Mouse (Mus musculus): ENCODE data around the gene Klhl9. TPM values are rescaled to one million over a fixed set of nuclear protein-coding genes. Genes with fewer than 3 reads are reported as not detected.

Gene Klhl9
- polyA plus RNA-seq, 1 experiment, result 37.8 TPM

DNA sequence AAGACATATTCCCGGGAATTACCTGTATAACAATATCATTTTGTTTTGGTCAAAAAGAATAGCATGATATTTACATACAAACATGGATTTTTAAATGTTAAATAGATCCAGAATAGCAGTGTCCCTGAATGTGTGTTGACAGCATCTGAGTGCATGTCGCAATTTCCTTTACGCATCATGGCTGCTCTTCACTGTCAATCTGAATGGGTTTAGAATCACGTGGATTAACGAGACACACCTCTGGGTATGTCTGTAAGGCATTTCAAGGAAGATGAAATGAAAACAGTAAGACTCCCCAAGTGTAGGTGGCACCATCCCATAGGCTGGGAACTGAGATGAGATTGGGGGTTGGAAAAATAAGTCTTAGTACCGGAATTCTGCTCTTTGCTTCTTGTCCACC, 16.8 kb upstream of the Klhl9 start:
- no peak overlapping the region for H3K4me3 ChIP-seq (ENCODE audit: insufficient read depth, low read depth, low read length)
- H3K27ac ChIP-seq (replicated peaks; ENCODE audit: low read depth, low read length), result no peak overlapping the region
- H3K4me1 ChIP-seq (ENCODE audit: control insufficient read depth, insufficient read depth, insufficient read length, low read length), result no peaks in the 10 kb centered on the region

DNA sequence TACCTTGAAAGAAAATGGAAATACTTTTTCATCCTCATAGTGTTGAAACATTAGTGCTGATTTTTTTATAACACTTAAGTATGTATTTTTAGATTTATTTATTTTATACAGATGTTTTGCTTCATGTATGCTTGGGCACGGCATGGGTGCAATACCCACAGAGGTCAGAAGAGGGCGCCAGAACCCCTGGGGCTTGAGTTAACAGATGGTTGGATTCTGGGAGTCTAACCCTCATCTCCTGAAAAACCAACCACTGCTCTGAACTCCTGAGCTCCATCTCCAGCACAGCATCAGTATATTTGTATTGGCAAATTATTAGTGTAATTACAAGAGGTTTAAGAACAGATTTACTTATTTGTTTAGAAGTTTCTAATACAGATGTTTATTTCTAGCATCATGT, 16.2 kb upstream of the Klhl9 start:
- no peak overlapping the region for H3K27ac ChIP-seq (replicated peaks; ENCODE audit: low read depth, low read length)
- H3K4me3 ChIP-seq (ENCODE audit: insufficient read depth, low read depth, low read length), result no peak overlapping the region
- H3K4me1 ChIP-seq (ENCODE audit: control insufficient read depth, insufficient read depth, insufficient read length, low read length), result no peaks in the 10 kb centered on the region

DNA sequence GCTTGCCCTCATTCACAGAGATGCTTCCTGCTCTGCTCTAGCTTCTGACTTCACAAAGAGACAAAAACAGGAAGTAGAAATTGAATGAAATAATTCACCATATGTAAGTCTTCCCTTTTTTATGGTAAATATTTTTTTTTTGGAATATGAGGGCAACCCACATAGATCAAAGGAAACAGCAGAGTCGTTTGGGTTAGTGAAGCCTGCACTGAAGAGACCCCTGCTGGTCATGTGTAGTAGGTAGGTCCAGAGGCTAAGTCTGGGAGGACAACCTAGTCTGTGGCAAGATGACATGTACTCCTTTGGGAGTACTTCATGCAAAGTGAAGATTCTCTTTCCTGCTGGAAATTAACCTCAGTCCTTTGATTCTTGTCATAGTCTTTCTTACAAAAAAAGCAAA, 5.1 kb upstream of the Klhl9 start:
- H3K27ac ChIP-seq (replicated peaks; ENCODE audit: low read depth, low read length), result no peak overlapping the region
- H3K4me1 ChIP-seq (ENCODE audit: control insufficient read depth, insufficient read depth, insufficient read length, low read length), result no peaks in the 10 kb centered on the region
- H3K4me3 ChIP-seq (ENCODE audit: insufficient read depth, low read depth, low read length), result no peak overlapping the region

DNA sequence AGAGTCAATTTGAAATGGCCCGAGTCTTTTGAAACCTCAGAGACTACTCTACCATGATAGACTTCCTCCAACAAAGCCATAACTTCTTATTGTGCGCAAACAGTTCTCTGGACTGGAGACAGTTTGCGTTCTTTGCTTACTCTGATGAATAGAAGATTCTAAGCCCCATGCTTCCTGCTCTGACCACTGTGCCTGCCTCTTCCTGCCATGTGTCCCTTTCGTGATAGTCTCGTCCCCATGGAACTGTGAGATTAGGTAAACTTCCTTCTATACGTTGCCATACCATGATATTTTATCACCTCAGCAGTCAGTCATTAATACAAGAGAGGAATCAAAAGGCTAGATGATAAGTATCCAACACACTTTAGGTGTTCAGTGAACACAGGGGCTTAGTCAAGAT, 4.5 kb upstream of the Klhl9 start:
- Histone ChIP-seq H3K4me3 (ENCODE audit: insufficient read depth, low read depth, low read length) (no peak overlapping the region), H3K4me1 (ENCODE audit: control insufficient read depth, insufficient read depth, insufficient read length, low read length) (no peaks in the 10 kb centered on the region)

DNA sequence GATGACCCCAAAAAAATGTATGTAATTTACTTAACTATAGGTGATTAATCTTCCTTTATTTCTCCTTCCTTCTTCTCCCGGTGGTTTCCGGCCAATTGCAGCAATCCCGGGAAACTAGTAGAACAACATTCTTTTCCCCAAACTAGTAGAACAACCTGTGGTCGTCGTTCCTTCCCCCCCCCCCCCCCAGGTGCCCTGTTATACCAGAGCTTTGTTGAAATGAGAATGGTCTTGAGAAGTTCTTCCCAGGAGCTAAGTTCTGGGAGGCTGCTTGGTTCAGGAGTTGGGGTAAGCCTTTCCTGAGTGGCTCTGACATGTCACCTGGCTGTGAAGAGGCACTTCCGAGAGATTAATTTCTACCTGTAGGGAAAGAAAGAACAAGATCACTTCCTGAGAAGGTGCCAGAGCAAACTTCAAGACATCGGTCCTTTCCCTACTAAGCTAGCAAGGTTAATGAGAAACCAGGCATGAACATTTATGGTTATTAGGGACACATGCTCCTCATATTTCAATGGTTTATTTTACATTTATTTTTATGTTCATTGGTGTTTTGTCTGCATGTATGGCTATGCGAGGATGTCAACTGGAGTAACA, 1.3 kb upstream of the Klhl9 start:
- H3K4me3 ChIP-seq (ENCODE audit: insufficient read depth, low read depth, low read length), result no peak overlapping the region
- no peak overlapping the region for H3K27ac ChIP-seq (replicated peaks; ENCODE audit: low read depth, low read length)

More for the DNA sequence above, 4.5 kb upstream of the Klhl9 start:
- peak overlapping the region; percentile 8; the same call in 1 of the 2 replicates for H3K27ac ChIP-seq (replicated peaks; ENCODE audit: low read depth, low read length)

DNA sequence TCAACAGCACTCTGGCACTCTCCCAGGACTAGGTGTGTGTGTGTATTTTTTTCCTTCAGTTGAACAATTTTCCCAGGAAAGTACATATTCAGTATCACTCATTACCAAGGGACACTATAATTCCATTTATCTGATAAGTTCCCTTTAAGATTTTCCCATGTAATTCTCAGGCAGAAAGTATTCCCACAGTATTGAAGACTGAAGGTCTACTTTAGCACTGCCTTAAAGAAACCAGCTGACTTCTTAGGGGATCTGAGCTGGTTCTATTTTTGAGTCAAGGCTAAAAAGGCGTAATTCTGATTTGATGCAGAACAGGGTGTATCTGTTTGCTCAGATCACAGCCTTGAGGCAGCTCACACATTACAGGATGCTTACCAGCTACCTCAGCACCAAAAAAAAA, 3.5 kb downstream of the Klhl9 start:
- Histone ChIP-seq H3K4me3 (ENCODE audit: insufficient read depth, low read depth, low read length) (peak overlapping the region; percentile 45; the same call in 1 of the 2 replicates), H3K27ac (replicated peaks; ENCODE audit: low read depth, low read length) (no peak overlapping the region), H3K4me1 (ENCODE audit: control insufficient read depth, insufficient read depth, insufficient read length, low read length) (peaks cover 17% of the 10 kb centered on the region)

More for the DNA sequence above, 1.3 kb upstream of the Klhl9 start:
- peaks cover 15% of the 10 kb centered on the region for H3K4me1 ChIP-seq (ENCODE audit: control insufficient read depth, insufficient read depth, insufficient read length, low read length)

DNA sequence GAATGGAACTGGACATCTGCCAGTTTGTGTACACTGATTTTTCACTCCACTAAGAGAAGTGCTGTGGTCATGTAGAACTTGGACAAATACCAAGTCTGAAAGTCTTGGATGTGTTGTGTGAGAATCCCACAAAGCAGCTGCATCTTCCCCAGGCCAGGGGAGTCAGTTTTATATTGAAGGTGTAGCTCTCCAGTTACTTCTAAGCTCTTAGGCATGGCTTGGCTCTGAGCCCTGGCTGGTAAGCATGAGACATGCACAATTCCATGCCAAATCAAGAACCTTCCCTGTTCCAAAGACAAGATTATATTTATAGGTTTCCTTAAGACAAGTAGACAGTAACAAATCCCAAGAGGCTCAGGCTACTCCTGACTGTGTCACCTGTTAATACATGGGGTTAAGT, 7.2 kb downstream of the Klhl9 start:
- Histone ChIP-seq H3K4me3 (ENCODE audit: insufficient read depth, low read depth, low read length) (no peak overlapping the region), H3K4me1 (ENCODE audit: control insufficient read depth, insufficient read depth, insufficient read length, low read length) (peaks cover 6% of the 10 kb centered on the region), H3K27ac (replicated peaks; ENCODE audit: low read depth, low read length) (no peak overlapping the region)

DNA sequence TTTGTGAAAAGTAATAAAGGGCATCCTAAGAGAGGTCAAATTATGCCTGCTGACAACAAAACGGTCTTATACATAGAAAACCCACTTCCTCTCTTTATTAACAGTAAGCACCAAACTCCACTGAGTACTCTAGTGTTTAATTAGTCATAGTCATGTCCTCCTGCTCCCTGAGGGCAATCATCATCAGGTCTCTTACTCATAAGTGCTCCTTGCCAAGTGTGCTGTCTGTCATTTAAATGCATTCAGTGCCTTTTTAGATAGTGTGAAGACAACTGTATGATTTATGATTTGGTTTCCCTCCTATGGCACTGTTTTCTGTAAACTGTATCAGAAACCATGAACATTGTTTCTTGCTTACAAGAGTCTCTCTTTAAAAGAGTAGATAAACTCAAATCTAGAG, 8.0 kb downstream of the Klhl9 start:
- Histone ChIP-seq H3K4me3 (ENCODE audit: insufficient read depth, low read depth, low read length) (no peak overlapping the region), H3K27ac (replicated peaks; ENCODE audit: low read depth, low read length) (no peak overlapping the region)

DNA sequence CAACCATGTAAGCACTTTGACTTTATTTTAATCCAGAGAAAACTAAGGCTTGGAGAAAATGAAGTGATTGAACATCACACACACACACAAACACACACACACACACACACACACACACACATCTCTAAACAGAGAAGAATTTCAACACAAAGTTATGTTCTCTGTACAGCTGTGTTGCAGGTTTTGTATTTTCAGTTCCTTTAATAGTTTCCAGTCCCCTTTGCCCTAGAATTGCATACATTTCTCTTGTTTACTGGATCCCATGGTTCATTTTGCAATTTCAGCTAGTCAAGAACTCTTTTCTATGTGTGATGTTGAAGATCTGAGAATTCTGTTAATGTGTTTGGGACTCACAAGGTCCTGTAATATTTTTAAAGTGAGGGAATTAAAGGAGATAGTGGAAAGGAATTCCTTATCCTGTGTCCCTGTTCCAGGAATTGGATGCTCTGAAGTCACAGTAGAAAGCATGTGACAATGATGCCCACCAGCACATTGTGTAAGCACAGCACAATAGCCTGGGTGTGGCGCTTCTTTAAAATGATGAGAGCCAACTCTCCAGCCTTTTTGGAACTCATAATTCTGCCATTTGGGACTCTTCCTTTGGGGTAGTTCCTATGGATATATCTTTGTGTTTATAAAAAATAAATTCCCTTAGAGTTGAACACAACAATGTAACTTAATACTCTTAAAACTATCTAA, 15.0 kb downstream of the Klhl9 start:
- H3K4me3 ChIP-seq (ENCODE audit: insufficient read depth, low read depth, low read length), result no peak overlapping the region
- H3K4me1 ChIP-seq (ENCODE audit: control insufficient read depth, insufficient read depth, insufficient read length, low read length), result peaks cover 7% of the 10 kb centered on the region
- H3K27ac ChIP-seq (replicated peaks; ENCODE audit: low read depth, low read length), result 0 out of 2 replicates have a peak overlapping the region, but pooled peaks have one; percentile 20

More for the DNA sequence above, 8.0 kb downstream of the Klhl9 start:
- H3K4me1 ChIP-seq (ENCODE audit: control insufficient read depth, insufficient read depth, insufficient read length, low read length), result peaks cover 4% of the 10 kb centered on the region

DNA sequence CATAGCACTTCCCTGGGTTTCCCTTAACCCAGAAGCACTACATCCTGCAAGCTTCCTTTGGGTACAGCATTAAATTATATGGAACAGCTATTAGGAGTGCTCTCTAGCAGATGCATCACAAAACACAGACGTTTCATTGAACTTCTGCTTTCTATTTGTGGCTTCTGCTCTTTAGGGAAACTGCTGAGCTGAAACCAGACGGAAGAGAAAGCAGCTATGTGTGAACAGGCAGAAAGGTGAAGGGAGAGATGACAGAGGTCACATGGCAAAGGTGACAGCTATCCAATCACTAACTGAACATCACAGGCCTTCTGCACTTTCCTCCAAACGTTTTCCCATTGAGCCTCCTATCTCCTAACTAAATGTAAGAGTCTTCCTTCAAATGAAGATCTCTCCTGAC, 16.3 kb downstream of the Klhl9 start:
- H3K27ac ChIP-seq (replicated peaks; ENCODE audit: low read depth, low read length), result no peak overlapping the region
- peaks cover 7% of the 10 kb centered on the region for H3K4me1 ChIP-seq (ENCODE audit: control insufficient read depth, insufficient read depth, insufficient read length, low read length)
- no peak overlapping the region for H3K4me3 ChIP-seq (ENCODE audit: insufficient read depth, low read depth, low read length)

DNA sequence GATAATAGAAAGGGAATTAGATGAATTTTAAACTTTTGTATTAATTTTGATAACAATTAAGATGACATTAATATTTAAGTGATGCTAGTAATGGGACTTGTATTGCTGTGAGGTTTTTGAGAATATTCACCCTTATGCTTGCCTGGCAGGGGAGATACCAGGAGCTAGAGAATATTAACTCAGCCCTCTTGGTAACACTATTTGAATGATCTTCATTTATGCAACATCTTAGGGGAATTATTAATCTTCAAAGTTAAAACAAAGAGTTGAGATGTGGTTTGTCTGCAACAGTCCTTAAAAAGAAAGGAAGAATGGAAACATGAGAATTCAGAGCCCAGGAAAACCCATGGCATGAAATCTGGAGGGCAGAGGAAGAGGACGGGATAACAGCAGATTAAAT, 23.0 kb downstream of the Klhl9 start:
- H3K27ac ChIP-seq (replicated peaks; ENCODE audit: low read depth, low read length), result no peak overlapping the region
- no peak overlapping the region for H3K4me3 ChIP-seq (ENCODE audit: insufficient read depth, low read depth, low read length)
- no peaks in the 10 kb centered on the region for H3K4me1 ChIP-seq (ENCODE audit: control insufficient read depth, insufficient read depth, insufficient read length, low read length)

DNA sequence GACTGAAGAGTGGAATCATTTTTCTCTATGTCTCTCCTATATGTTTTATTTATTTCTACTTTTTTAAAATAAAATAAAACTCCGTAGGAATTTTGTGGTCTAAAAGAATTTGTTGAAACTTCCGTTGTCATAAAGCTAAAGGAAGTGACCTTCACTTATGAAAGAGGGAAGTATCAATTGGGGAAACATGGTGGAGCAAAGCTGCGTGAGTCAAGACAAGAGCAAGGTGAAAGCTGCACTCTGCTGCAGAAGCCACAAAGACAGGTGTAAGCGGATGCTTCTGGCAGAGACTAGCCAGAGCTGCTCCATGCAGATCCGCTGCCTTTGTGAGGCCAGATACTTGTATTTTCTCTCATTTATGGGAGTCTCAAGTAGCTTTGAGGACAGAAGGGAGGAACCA, 23.5 kb downstream of the Klhl9 start:
- Histone ChIP-seq H3K4me1 (ENCODE audit: control insufficient read depth, insufficient read depth, insufficient read length, low read length) (no peaks in the 10 kb centered on the region), H3K27ac (replicated peaks; ENCODE audit: low read depth, low read length) (no peak overlapping the region), H3K4me3 (ENCODE audit: insufficient read depth, low read depth, low read length) (no peak overlapping the region)

DNA sequence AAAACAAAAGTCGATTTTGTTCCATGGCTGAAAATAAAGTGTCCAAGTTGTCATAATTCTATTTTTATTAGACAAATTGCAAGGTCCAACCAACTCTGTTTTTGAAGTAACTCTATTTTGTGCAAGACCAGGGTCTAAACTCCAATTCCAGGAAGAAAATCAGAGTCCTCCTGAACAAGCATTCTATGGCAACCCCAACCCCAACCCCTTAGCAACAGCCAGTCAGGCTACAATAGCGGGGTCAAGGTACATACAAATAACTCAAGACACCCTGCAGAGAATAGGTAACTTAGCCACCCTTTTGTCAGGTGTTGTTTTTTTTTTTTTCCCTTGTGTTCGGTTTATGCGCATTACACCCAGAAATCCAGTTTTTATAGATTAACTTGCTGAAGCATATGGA, 24.5 kb downstream of the Klhl9 start:
- Histone ChIP-seq H3K4me1 (ENCODE audit: control insufficient read depth, insufficient read depth, insufficient read length, low read length) (no peaks in the 10 kb centered on the region), H3K27ac (replicated peaks; ENCODE audit: low read depth, low read length) (no peak overlapping the region), H3K4me3 (ENCODE audit: insufficient read depth, low read depth, low read length) (no peak overlapping the region)

DNA sequence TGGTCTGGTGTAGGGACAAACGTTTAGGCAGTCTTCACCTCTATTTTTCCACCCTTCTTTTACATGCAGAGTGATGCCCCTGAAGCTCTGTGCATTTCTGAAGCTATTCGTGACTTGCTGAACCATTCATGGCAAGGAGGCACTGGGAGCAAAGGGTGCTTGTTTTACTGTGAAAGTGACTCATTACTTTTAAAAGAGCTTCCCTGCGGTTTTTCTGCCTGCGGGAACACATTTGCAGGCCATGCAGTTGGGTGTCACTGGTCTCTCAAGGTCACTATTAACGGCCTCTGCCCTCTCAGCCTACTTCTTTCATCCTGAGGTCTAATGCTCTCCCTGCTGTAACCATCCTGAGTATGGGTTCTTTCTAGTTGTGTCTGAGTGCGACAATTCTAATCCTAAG, 25.2 kb downstream of the Klhl9 start:
- Histone ChIP-seq H3K4me3 (ENCODE audit: insufficient read depth, low read depth, low read length) (no peak overlapping the region), H3K4me1 (ENCODE audit: control insufficient read depth, insufficient read depth, insufficient read length, low read length) (no peaks in the 10 kb centered on the region), H3K27ac (replicated peaks; ENCODE audit: low read depth, low read length) (no peak overlapping the region)

DNA sequence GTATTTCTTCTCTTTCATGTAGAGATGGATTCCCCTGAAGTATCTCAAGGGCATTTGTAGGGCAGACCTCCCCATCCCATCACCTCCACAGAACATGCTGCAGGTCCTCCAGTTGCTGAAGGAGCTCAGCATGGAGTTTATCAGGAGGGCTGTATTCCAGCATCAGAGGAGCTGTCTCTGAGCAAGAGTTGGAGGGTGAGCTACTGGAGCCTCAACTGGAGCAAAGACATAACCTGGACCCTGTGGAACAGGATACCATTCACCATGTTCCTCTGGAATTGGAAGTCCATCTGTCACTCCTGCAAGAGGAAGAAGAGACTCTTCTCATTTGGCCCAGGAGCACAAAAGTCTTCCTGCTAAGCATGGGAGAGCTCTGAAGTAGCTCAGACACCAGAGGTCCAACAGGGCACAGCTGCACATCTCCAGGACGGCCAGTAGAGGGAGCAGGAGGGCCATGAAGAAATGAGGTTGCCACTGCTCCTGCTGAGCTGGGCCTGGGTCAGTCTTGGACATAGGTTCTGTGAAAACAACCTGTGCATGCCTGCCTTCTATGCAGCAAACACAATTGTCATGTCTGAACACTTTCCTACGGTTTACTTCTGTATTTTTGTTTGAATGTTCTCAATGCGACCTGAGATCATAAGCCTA, 25.9 kb downstream of the Klhl9 start:
- H3K4me1 ChIP-seq (ENCODE audit: control insufficient read depth, insufficient read depth, insufficient read length, low read length), result no peaks in the 10 kb centered on the region
- H3K4me3 ChIP-seq (ENCODE audit: insufficient read depth, low read depth, low read length), result no peak overlapping the region
- no peak overlapping the region for H3K27ac ChIP-seq (replicated peaks; ENCODE audit: low read depth, low read length)

DNA sequence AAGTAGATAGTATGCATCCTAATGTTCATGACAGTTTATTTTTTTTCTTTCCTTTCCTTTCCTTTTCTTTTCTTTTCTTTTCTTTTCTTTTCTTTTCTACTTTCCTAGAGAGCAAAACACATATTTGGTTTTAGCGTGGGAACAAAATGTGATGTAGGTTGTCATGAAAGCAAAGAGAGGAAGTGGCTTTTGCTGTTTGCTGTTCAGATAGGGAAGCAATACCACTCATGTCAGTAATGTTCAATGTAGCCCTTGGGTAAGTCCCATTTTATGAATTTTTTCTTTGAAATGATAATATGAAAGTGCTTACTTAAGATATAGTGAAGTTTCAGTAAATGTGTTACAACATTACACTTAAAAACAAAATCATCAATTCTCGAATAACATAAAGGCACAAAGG, 28.9 kb downstream of the Klhl9 start:
- Histone ChIP-seq H3K4me1 (ENCODE audit: control insufficient read depth, insufficient read depth, insufficient read length, low read length) (no peaks in the 10 kb centered on the region), H3K27ac (replicated peaks; ENCODE audit: low read depth, low read length) (no peak overlapping the region), H3K4me3 (ENCODE audit: insufficient read depth, low read depth, low read length) (no peak overlapping the region)

Data from brown adipose tissue, adult 24 weeks (tissue).